Mouse (Mus musculus) heart, postnatal 0 days (tissue): ENCODE results near the gene Mfng.

Experiments used
- CTCF ChIP-seq: IDR thresholded peaks from 2 replicates; pipeline ENCODE4 v1.5.1; 2016; ENCODE audit warnings: antibody characterized with exemption, control low read depth, low read depth
- EP300 ChIP-seq: IDR thresholded peaks from 2 replicates; pipeline ENCODE4 v1.6.1; 2016; ENCODE audit warnings: antibody characterized with exemption, low read depth

DNA sequence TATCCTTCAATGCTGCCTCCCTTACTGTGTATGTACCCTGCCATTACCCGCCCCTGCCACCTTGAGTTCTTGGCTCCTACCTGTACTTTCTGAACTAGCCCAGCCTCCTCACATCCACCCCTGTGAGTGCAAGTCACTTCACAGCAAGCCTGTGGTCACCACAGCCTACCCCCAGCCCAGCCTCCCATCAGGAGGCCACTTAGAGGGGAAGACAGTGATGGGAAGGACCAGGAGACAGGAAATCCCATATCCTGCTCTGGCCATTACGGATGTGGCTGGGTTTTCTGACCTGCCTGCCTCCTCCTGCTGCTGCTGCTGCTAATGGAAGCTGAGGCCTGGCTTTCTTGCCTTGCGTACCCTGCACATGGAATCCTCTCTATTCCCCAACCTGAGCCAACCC, 14.8 kb upstream of the Mfng start:
- TF ChIP-seq CTCF (no peak), EP300 (peak; percentile 53; the same call in 1 of the 2 replicates)
